Mouse (Mus musculus): Measurements from ENCODE around the gene Orai2. TPM values are rescaled to one million over a fixed set of nuclear protein-coding genes. Genes with fewer than 3 reads are reported as not detected.
A peak's percentile ranks its signal among the peaks of the same experiment; 100 is the strongest.

Orai2 gene
- total and polyA plus RNA-seq, 3 experiments, result 33.6 to 35.7 TPM; not detected in 1

DNA sequence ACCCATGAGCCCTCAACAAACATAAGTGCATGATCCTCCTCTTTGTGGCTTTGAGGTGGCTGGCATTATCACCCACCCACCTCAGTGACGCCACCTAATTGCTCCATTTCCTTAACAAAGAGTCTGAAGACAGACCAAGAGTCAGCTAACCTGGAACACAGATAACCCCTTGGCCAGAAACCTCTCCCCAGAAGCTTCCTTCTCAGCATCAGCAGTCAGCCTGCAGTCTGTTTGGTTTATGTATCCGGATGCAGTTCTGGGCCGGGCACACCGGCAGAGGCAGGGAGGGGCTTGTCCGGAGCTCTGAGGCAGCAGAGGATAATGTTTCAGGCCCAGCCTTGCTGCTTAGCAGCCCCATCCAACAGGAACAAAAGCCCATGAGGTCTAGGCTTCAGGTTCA is 9.1 kb upstream of the Orai2 start:
- Histone ChIP-seq H3K36me3 (ENCODE audit: control insufficient read depth in 1 of 2, insufficient read depth in 2 of 2, low read length in 2 of 2) (peaks cover 0 to 20% of the 10 kb centered on the region in 2 experiments; a peak in 3 of 4 replicates), H3K27me3 (ENCODE audit: control insufficient read depth in 1 of 2, insufficient read depth in 2 of 2, low read length in 2 of 2) (no peaks in the 10 kb centered on the region), H3K9me3 (replicated peaks; ENCODE audit: insufficient read depth, low read length) (no peaks in the 10 kb centered on the region), H3K4me3 (ENCODE audit: control insufficient read depth in 1 of 2, insufficient read depth in 1 of 2, low read depth in 2 of 2, low read length in 2 of 2) (no peak overlapping the region), H3K27ac (ENCODE audit: control insufficient read depth, low read depth, low read length) (no peak overlapping the region), H3K9ac (ENCODE audit: control insufficient read depth, low read depth, low read length, poor library complexity, severe bottlenecking) (no peak overlapping the region), H3K4me1 (ENCODE audit: control insufficient read depth in 1 of 2, insufficient read depth in 2 of 2, low read length in 2 of 2) (peaks cover 11 to 28% of the 10 kb centered on the region in 2 experiments), H3K79me2 (ENCODE audit: control insufficient read depth, insufficient read depth, low read length, poor library complexity) (no peaks in the 10 kb centered on the region)
- DNase-seq (ENCODE audit: low read depth, low spot score), result no peak
- TF ChIP-seq ELF1 (IDR thresholded peaks at IDR 0.05; ENCODE audit: low read depth, low read length), result no peak
- TF ChIP-seq POLR2AphosphoS5 (IDR thresholded peaks at IDR 0.05; ENCODE audit: borderline replicate concordance, low read depth, low read length), result no peak
- 0 out of 2 replicates have a peak, but pooled peaks have one; percentile 14 for TF ChIP-seq ETS1 (IDR thresholded peaks at IDR 0.05; ENCODE audit: low read depth, low read length)

DNA sequence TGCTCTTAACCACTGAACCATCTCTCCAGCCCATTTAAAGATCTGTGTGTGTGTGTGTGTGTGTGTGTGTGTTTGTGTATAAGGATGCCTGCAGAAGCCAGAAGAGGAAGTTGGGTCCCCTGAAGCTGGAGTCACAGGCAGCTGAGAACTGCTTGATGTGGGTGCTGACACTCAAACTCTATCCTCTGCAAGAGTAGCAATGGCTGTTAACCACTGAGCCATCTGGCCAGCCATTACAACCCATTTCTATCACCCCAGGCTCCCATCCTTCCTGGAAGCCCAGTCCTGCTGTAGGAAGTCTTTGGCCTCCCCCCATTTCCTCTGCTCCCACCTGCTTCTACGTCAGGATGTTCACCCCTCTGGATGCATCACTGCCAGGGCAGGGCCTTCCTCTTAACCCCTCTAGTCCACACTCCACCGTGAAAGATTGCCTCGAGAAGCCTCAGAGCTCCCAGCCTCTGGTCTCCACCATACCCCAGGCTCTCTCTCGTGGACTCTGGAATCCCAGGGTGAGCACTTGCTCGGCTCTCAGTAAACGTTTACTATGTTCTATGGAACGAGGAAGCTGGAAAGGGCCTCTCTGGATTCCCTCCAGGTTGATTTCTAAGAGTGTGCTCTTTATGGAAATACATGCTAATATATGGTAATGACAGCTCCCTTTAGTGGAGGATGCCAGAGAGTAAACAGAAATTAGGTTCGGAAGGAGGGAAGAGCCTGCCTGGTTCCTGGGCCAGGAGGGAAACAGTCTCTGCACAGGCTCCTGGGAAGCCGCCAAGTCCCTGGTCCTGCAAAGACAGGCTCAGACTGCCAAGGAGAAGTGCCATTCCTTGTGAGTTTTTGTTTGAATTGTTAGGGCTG is 3.3 kb upstream of the Orai2 start:
- H3K9me3 ChIP-seq (replicated peaks; ENCODE audit: insufficient read depth, low read length), result no peaks in the 10 kb centered on the region
- peak; percentile 82 for DNase-seq (ENCODE audit: low read depth, low spot score)
- peak overlapping the region; percentile 10; the same call in 1 of the 2 replicates for H3K9ac ChIP-seq (ENCODE audit: control insufficient read depth, low read depth, low read length, poor library complexity, severe bottlenecking)
- H3K79me2 ChIP-seq (ENCODE audit: control insufficient read depth, insufficient read depth, low read length, poor library complexity), result peaks cover 12% of the 10 kb centered on the region
- TF ChIP-seq JUND (IDR thresholded peaks at IDR 0.05; ENCODE audit: low read depth, low read length), result no peak
- TF ChIP-seq ZMIZ1 (IDR thresholded peaks at IDR 0.05; ENCODE audit: low read depth, low read length), result no peak
- TF ChIP-seq ETS1 (IDR thresholded peaks at IDR 0.05; ENCODE audit: low read depth, low read length), result peak; percentile 42; the same call in 1 of the 2 replicates
- TF ChIP-seq POLR2AphosphoS5 (IDR thresholded peaks at IDR 0.05; ENCODE audit: borderline replicate concordance, low read depth, low read length), result no peak
- TF ChIP-seq SIN3A (IDR thresholded peaks at IDR 0.05; ENCODE audit: low read length), result 0 out of 2 replicates have a peak, but pooled peaks have one; percentile 45
- no peak for TF ChIP-seq UBTF (IDR thresholded peaks at IDR 0.05; ENCODE audit: borderline replicate concordance, insufficient read depth, low read depth, low read length)
- no peak for TF ChIP-seq ZC3H11A (IDR thresholded peaks at IDR 0.05; ENCODE audit: low read depth, low read length)
- TF ChIP-seq EP300 (IDR thresholded peaks at IDR 0.05; ENCODE audit: low read depth in 1 of 2, low read length in 2 of 2), result peak; percentile 19 to 45; a peak in 3 of 4 replicates
- TF ChIP-seq E2F4 (IDR thresholded peaks at IDR 0.05; ENCODE audit: borderline replicate concordance, low read depth, low read length), result no peak
- no peak for TF ChIP-seq RCOR1 (IDR thresholded peaks at IDR 0.05; ENCODE audit: low read depth, low read length)
- TF ChIP-seq GATA1 (IDR thresholded peaks at IDR 0.05; ENCODE audit: low read depth, low read length), result no peak
- no peak for TF ChIP-seq ZKSCAN1 (IDR thresholded peaks at IDR 0.05; ENCODE audit: low read depth, low read length)
- no peak for TF ChIP-seq MAX (IDR thresholded peaks at IDR 0.05; ENCODE audit: low read length)
- no peak for TF ChIP-seq NRF1 (IDR thresholded peaks at IDR 0.05; ENCODE audit: insufficient read depth, low read depth, low read length, poor library complexity, severe bottlenecking)
- TF ChIP-seq HCFC1 (IDR thresholded peaks at IDR 0.05; ENCODE audit: low read depth, low read length), result 0 out of 2 replicates have a peak, but pooled peaks have one; percentile 24
- TF ChIP-seq TCF12 (IDR thresholded peaks at IDR 0.05; ENCODE audit: low read depth, low read length), result 0 out of 2 replicates have a peak, but pooled peaks have one; percentile 19
- no peak for TF ChIP-seq SMC3 (IDR thresholded peaks at IDR 0.05; ENCODE audit: low read depth, low read length)
- no peaks in the 10 kb centered on the region for H3K27me3 ChIP-seq (ENCODE audit: control insufficient read depth in 1 of 2, insufficient read depth in 2 of 2, low read length in 2 of 2)
- peaks cover 0 to 29% of the 10 kb centered on the region in 2 experiments for H3K4me1 ChIP-seq (ENCODE audit: control insufficient read depth in 1 of 2, insufficient read depth in 2 of 2, low read length in 2 of 2)
- peaks cover 0 to 15% of the 10 kb centered on the region in 2 experiments; a peak in 2 of 4 replicates for H3K36me3 ChIP-seq (ENCODE audit: control insufficient read depth in 1 of 2, insufficient read depth in 2 of 2, low read length in 2 of 2)
- H3K27ac ChIP-seq (ENCODE audit: control insufficient read depth, low read depth, low read length), result peak overlapping the region; percentile 36; the same call in 1 of the 2 replicates
- no peak overlapping the region for H3K4me3 ChIP-seq (ENCODE audit: control insufficient read depth in 1 of 2, insufficient read depth in 1 of 2, low read depth in 2 of 2, low read length in 2 of 2)

Data from MEL (cell line).